Mouse (Mus musculus) 416B (cell line): ENCODE results near the gene Bcam.
"Not testable (repeated sequence)": the region's sequence is repeated elsewhere in the genome, so short reads cannot be mapped to it uniquely, and the experiment has no call there.

Source experiments
- DNase-seq: peaks from one replicate; pipeline ENCODE4 v3.0.0; 2011; ENCODE audit warnings: low read depth

The Bcam gene

GRCm38 (mm10) chr7:19770984-19771391, at the start of gene Bcam:
Bcam (minus strand) TSS chr7:19771016.
- DNase-seq: no peak

GRCm38 (mm10) chr7:19818875-19819274, 48.1 kb upstream of the Bcam start:
- no peak for DNase-seq

DNA sequence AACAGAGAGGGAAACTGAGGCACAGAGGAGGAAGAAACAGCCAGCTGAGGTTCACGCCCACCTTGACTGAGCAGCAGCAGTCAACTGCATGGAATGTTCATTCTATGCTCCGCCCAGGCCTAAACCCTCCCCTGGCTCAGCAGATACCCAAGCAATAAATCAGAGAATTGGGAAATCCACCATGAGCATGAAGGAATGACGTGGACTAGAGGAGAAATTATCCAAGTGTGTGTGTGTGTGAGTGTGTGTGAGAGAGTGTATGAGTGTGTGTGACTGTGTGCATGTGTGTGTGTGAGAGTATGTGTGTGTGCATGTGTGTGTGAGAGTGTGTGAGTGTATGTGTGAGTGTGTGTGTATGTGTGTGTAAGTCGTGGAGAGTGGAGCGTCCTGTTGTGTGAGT, 47.6 kb upstream of the Bcam start:
- DNase-seq: no peak

DNA sequence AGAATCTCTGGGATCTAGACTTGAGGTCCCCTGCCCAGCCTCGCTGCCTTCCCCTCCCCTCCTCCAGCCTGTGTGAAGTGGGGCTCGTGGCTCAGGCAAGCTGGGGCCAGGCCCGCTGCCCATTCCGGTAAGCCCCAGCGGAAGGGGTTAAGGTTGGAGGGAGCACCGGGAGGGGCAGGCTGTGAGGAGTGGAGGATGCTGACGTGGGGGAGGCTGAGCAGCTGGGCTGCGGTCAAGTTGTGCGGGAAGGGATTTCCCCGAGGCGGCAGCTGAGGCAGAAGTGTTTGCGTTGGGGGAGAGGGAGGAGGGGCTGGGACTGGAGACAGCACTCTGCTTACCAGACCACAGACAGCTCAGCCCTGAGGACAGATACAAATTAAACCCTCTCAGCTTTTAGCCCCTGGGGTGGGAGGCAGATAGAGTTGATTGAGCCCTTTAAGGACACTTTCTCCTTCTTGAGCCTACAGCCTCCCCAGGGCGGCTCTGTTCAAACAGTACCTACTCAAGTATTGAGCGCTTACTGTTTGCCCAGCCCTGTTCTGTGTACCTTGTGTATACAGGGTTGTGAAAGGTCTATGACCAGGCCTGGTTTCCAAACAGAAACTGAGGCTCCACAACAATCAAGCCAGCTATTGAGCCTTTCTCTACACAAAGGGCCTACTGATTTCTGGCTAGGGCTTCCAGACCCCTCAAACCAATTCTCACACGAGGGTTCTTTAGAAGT, 46.7 kb upstream of the Bcam start:
- DNase-seq: peak; percentile 95

GRCm38 (mm10) chr7:19816224-19816771, 45.5 kb upstream of the Bcam start:
- DNase-seq: peak; percentile 92

DNA sequence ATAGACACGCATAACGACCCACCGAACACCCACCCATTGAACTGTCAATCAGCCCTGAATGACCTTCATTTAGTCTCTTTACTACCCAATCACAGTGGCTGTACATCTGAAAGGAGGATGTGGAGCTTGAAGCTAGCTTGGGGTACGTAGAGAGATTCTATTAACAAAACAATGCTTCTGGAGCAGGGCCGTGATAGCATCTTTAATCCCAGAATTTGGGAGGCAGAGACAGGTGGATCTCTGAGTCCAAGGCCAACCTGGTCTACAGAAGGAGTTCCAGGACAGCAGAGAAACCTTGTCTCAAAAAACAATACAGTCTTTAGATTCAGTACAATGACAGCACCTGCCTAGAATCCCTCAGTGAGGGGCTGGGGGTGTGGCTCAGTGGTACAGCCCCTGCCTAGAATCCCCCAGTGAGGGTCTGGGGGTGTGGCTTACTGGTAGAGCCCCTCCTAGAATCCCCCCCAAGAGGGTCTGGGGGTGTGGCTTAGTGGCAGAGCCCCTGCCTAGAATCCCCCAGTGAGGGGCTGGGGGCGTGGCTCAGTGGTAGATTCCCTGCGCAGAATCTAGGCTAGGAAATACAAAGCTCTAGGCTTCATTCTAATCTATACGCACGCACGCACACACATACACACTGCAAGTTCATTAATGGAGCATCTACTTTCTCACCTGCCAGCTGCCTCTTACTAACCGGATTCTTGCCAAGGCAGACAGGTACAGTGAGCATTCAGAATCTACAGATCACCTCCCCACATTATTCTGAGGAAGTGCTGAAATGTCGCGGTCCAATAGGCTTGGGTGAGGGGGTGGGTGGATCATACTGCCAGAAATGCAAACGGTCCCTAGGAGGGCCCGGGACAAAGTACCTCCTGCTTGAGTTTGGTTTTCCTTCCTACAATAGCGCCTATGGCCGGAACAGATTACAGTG, 44.7 kb upstream of the Bcam start:
- DNase-seq: no peak

DNA sequence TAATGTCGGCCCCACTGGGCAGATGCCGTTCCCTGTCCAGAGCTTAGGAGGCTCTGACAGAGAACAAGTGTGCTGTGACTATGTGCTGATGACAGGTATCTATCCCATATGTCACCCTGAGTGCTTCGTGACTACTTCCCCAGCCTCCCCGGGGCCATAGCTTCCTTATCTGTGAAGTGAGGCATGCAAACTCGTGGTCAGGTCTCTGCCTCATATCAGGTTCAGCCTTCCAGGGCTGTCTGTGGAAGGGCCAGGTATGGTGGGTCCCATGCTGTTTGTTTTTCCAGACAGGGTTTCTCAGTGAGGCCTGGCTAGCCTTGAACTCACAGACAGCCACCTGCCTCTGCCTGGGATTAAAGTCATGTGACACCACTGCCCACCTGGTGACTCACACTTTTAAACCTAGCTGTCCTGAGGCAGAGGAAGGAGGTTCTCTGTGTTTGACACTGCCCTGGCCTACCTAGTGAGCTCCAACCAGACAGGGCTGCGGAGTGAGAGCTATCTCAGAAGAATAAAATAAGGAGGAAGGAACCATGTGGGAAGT, 42.8 kb upstream of the Bcam start:
- DNase-seq: no peak

- no peak for DNase-seq
Observed at GRCm38 (mm10) chr7:19813161-19813560, 42.3 kb upstream of the Bcam start.

DNA sequence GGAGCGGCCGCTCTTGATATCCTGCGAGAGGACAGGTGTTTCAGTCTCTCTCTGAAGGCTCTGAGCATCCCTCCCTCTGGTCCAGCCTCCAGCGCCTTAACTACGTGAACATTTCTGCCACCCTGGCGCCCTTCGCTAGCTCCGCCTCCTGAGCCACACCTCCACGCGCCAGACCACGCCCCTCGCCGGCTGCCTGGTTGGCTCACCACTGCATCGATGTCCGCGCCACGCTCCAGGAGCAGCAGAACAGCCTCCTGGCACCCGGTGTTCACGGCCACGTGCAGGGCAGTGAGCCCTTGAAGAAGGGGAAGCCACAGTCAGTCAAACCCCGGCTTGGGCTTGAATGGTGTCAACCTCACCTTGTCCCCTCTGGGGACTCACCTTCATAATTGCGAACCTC, 40.3 kb upstream of the Bcam start:
- DNase-seq: no peak

DNA sequence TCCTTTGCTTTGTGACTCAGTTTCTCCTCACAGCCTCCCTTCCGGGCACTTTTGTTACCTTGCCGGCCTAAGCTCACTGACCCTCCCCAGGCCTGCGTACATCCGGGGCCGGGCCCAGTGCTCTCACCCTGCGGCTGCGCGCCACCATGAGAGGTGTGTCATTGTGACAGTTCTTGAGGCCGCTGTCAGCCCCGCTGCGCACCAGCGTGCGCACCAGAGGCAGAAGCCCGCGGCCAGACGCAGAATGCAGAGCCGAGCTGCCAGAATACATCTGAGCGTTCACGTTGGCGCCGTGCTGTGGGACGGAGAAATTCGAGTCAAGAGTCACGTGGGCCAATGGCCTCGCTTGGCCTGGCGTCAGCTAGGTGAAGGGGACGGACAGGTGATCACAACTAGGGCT, 38.6 kb upstream of the Bcam start:
- no peak for DNase-seq

DNA sequence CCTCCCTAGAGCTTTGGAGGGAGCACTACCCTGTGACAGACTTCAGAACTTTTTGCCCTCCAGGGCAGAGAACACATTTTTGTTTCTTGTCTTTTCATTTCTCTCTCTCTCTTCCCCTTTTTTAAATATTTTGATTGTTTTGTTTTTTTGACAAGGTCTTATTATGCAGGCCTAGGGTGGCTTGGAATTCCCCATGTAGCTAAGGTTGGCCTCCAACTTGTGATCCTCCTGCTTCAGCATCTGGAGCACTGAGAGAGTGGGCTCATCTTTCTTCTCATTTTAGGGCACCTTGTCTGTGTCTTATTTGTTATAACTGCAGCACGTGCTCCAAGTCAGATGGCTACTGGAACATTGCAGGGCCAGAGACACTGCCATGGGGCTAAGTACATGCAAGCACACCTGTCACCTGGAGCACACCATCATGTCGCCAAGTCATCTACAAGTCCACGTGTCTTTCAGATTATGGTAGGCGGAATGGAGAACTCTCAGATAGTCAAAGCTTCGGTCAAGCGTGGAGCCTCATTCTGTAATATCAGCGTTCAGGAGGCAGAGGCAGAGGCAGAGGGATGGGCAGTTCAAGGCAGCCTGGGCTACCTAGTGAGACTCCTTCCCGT, 35.6 kb upstream of the Bcam start:
- no peak for DNase-seq

GRCm38 (mm10) chr7:19802995-19803394, 32.2 kb upstream of the Bcam start:
- DNase-seq: peak; percentile 62

GRCm38 (mm10) chr7:19800764-19801163, 29.9 kb upstream of the Bcam start:
- peak; percentile 85 for DNase-seq

DNA sequence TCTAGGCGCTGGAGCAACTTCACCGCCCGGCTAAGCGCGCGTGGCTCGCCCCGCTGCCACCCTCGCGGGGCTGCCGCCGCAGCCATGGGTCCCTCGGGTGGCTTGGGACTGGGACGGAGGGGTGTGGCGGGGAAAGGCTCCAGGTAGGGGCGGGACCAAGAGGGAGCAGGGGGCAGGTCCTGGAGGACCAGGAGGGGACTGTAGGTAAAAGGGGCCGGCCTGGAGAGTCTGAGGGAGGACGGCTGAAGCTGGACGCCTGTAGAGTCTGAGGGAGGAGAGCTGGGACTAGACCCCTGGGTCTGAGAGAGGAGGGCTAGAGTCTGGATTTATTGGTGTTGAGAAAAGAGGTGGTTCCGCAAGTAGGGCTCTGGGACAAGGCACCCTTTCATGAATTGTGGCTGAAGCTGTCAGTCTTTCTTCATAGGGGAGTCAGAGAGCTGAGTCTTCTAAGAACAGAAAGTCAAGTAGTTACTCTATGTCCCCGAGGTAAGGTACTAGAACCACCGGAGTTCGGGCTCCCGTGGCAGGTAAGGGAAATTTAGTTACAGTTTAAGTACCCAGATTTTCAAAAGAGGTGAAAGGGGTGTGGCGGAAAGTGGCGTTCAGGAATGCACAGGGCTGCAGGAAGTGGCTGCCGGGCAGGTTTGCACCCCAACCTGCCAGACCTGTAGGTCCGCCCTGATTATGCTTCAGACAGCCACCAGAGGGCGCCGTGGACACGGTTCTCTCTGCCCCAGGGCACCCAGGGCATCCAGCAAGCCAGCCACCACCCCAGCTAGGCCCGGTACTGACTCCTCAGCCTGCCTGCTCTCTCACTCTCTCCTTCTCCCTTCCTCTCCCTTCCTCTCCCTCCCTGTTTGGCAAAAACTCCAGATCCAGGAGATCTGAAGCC, 26.1 kb upstream of the Bcam start, which contains the start of gene Cblc:
Cblc (minus strand) TSS at position 113 of the 892 bp plus-strand sequence.
- peak; percentile 75 for DNase-seq

DNA sequence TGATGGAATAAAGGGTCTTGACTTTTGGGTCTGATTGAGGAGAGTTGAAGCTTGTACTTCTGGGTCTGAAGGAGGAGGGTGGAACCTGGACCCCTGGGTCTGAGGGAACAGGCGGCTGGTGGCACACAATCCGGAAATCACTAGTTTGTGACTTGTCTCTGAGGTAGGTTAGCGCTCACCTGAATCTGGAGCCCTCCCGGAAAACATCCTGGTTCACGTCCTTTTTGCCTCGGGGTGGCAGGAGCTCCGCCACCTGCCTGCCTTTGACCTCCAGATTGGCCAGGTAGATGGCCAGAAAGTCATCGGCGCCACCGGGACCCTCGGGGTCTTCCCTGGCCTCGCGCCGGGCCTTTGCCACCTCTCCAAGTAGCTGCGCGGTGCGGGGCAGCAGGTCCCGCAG, 25.4 kb upstream of the Bcam start:
- DNase-seq: no peak

- DNase-seq: no peak
Observed at GRCm38 (mm10) chr7:19795236-19795635, 24.4 kb upstream of the Bcam start.

GRCm38 (mm10) chr7:19792701-19793630, 22.1 kb upstream of the Bcam start:
- no peak for DNase-seq

GRCm38 (mm10) chr7:19791504-19791903, 20.7 kb upstream of the Bcam start:
- not testable (repeated sequence) for DNase-seq

DNA sequence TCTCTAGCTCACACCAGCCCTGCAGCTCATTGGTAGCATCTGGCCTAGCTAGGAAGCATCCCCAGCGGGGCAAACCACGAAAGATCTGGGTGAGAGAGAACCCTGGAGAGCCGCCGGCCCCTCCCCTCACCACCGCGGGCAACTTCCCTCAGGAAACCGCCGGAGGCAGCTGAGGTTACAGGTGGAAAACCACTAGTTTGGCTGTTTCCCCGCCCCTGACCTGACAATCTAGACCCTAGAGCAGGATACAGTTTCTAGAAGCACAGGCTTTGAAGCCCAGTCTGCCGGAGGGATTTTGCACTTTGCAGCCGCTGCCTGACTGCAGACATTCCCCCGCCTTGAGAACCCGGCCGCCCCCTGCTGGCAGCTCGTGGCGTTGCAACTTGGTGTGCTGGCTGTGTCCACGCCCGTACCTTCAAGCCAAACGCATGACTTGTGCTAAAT, 19.1 kb upstream of the Bcam start:
- peak; percentile 96 for DNase-seq
